Mouse (Mus musculus) intestine, embryonic 15.5 days (tissue): ENCODE data around the gene Gtf3c6. TPM values are rescaled to one million over a fixed set of nuclear protein-coding genes. Genes with fewer than 3 reads are reported as not detected.

Experiments
- ATAC-seq: fragments of 200-750 bp; cut with Nextera tagmentation; 2 replicates; pipeline ENCODE4 v1.8.0; 2017; ENCODE audit warnings: moderate TSS enrichment, moderate library complexity
- H3K27ac ChIP-seq: fragments of 300-500 bp; sonication (generic); 2 replicates; pipeline ENCODE4 v1.5.1; 2015; ENCODE audit warnings: mild to moderate bottlenecking, inconsistent platforms
- H3K27me3 ChIP-seq: fragments of 300-500 bp; sonication (generic); replicated peaks from 2 replicates; pipeline ENCODE4 v1.6.1; 2015; ENCODE audit warnings: inconsistent platforms
- H3K36me3 ChIP-seq: fragments of 300-500 bp; sonication (generic); 2 replicates; pipeline ENCODE4 v1.6.1; 2015; ENCODE audit warnings: inconsistent platforms
- H3K4me1 ChIP-seq: fragments of 300-500 bp; sonication (generic); replicated peaks from 2 replicates; pipeline ENCODE4 v1.6.1; 2015; ENCODE audit warnings: inconsistent platforms
- H3K4me2 ChIP-seq: fragments of 300-500 bp; sonication (generic); replicated peaks from 2 replicates; pipeline ENCODE4 v1.6.1; 2015; ENCODE audit warnings: mild to moderate bottlenecking, inconsistent platforms
- H3K4me3 ChIP-seq: fragments of 300-500 bp; sonication (generic); replicated peaks from 2 replicates; pipeline ENCODE4 v1.5.1; 2015; ENCODE audit warnings: inconsistent platforms
- H3K9ac ChIP-seq: fragments of 300-500 bp; sonication (generic); 2 replicates; pipeline ENCODE4 v1.6.1; 2015; ENCODE audit warnings: inconsistent platforms
- H3K9me3 ChIP-seq: fragments of 300-500 bp; sonication (generic); 2 replicates; pipeline ENCODE4 v1.6.1; 2016; ENCODE audit warnings: inconsistent platforms
- WGBS: fragments of 180-500 bp; shearing (Covaris S2); methylation state at CpG from one replicate; pipeline ENCODE4 v1.1.7; 2015; 5-methylcytosine and 5-hydroxymethylcytosine counted together
- polyA plus RNA-seq: library from polyadenylated mRNA; unstranded; fragments of >200 nt; fragmentation: Nextera tagmentation; extraction: Ambion mirVana; gene quantifications from 2 replicates; pipeline ENCODE4 v1.2.1, GENCODE M21; 2015

Gene Gtf3c6
- polyA plus RNA-seq, 1 experiment from 2014 or later = 80.8 TPM

GRCm38 (mm10) chr10:40281565-40281964 lies 23.7 kb upstream of the Gtf3c6 start:
- H3K4me2 ChIP-seq = no peak overlapping the region
- no peak overlapping the region for H3K9ac ChIP-seq
- no peak overlapping the region for H3K27ac ChIP-seq
- H3K27me3 ChIP-seq = no peaks in the 10 kb centered on the region
- no peaks in the 10 kb centered on the region for H3K4me1 ChIP-seq
- no peak for ATAC-seq
- no peaks in the 10 kb centered on the region for H3K9me3 ChIP-seq
- no peak overlapping the region for H3K4me3 ChIP-seq
- 92% methylated on average over 2 of the region's 2 CpGs for WGBS
- 0 out of 2 replicates have a peak, but pooled peaks cover 7% of the 10 kb centered on the region for H3K36me3 ChIP-seq

DNA sequence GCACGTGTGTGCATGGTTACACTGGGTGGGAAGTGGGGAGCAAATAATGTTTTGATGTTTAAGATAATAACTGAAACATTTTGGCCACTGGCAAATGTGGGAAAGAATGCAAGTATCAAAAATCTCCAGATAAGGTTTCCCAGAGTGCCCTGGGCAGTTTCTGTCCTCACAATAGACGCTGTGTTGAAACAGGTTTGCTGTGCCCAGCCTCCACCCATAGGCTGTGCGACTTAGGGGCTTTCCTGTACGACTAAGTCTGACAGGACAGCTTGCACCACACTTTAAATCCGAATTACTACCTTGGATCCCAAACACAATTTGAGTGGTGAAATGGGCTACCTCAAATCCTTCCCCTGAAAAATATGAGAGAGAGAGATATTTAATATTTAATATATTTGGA lies 20.4 kb upstream of the Gtf3c6 start:
- H3K36me3 ChIP-seq = no peaks in the 10 kb centered on the region
- H3K27ac ChIP-seq = no peak overlapping the region
- H3K4me3 ChIP-seq = no peak overlapping the region
- H3K27me3 ChIP-seq = no peaks in the 10 kb centered on the region
- H3K9ac ChIP-seq = no peak overlapping the region
- H3K4me1 ChIP-seq = no peaks in the 10 kb centered on the region
- no peak overlapping the region for H3K4me2 ChIP-seq
- 62% methylated on average over 5 of the region's 5 CpGs for WGBS
- no peak for ATAC-seq
- H3K9me3 ChIP-seq = no peaks in the 10 kb centered on the region

GRCm38 (mm10) chr10:40275991-40276390 lies 18.1 kb upstream of the Gtf3c6 start:
- H3K27ac ChIP-seq = no peak overlapping the region
- H3K9ac ChIP-seq = no peak overlapping the region
- no peak for ATAC-seq
- H3K4me2 ChIP-seq = no peak overlapping the region
- no peaks in the 10 kb centered on the region for H3K27me3 ChIP-seq
- 65% methylated on average over 7 of the region's 7 CpGs for WGBS
- H3K4me1 ChIP-seq = no peaks in the 10 kb centered on the region
- no peak overlapping the region for H3K4me3 ChIP-seq
- H3K36me3 ChIP-seq = no peaks in the 10 kb centered on the region
- no peaks in the 10 kb centered on the region for H3K9me3 ChIP-seq

DNA sequence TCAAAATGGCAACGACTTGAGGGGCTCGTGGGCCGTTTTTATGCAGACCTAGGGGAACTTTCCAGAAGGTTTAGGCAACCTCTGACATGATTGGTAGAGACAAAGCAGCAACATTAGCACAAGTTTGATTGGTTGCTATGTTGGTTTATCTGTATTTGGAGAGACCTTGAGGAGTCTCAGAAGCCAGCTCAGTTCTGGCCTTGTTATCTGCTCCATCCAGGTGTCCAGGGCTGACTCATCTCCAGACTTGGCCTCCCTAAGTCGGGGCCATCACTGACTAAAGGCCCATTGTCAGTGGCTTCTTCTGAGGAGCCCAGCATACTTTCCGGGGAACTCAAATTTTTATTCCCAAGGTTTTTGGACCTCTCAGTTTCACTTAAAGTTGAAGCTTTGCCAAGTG lies 16.0 kb upstream of the Gtf3c6 start:
- Histone ChIP-seq H3K4me2 (no peak overlapping the region), H3K9ac (no peak overlapping the region), H3K4me3 (no peak overlapping the region), H3K36me3 (no peaks in the 10 kb centered on the region), H3K27ac (no peak overlapping the region), H3K4me1 (no peaks in the 10 kb centered on the region), H3K27me3 (no peaks in the 10 kb centered on the region), H3K9me3 (no peaks in the 10 kb centered on the region)
- WGBS = 73% methylated on average over 5 of the region's 5 CpGs
- ATAC-seq = peak; percentile 59; the same call in 1 of the 2 replicates

DNA sequence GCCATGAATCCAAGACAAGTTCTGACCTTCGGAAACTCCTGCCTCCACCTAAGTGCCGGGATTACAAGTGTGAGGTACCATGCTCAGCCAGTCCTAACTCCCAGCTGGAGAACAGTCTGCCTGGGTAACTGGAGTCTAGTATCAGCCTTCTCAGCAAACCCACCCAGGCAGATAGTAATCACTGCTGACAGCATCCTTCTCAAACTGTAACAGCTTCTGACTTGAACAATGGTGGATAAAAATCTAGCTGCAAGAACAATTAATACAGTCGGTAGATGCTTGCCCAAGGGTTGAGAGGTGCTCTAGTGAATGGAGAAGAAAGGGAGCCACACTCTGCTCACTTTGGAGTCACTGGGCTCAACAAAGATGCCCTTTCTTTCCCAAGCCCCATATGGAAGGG lies 13.3 kb upstream of the Gtf3c6 start:
- no peak overlapping the region for H3K4me2 ChIP-seq
- no peak overlapping the region for H3K27ac ChIP-seq
- H3K27me3 ChIP-seq = no peaks in the 10 kb centered on the region
- H3K36me3 ChIP-seq = no peaks in the 10 kb centered on the region
- no peak overlapping the region for H3K9ac ChIP-seq
- no peak for ATAC-seq
- no peaks in the 10 kb centered on the region for H3K4me1 ChIP-seq
- 91% methylated on average over 3 of the region's 3 CpGs for WGBS
- no peaks in the 10 kb centered on the region for H3K9me3 ChIP-seq
- no peak overlapping the region for H3K4me3 ChIP-seq

DNA sequence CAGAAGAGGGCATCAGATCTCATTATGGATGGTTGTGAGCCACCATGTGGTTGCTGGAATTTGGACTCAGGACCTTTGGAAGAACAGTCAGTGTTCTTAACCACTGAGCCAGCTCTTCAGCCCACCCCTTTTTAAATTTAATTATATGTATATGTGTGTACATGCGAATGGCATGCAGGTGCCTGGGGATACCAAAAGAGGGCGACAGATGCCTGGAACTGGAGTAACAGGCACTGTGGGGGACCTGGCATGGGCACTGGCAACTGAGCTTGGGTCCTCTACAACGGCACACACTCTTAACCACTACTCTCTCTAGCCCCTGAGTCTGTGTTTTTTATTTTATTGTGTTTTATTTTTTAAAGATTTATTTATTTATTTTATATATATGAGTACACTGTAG lies 7.0 kb upstream of the Gtf3c6 start:
- H3K36me3 ChIP-seq = no peaks in the 10 kb centered on the region
- H3K4me1 ChIP-seq = no peaks in the 10 kb centered on the region
- H3K4me2 ChIP-seq = no peak overlapping the region
- H3K4me3 ChIP-seq = no peak overlapping the region
- H3K9ac ChIP-seq = no peak overlapping the region
- H3K27me3 ChIP-seq = no peaks in the 10 kb centered on the region
- no peaks in the 10 kb centered on the region for H3K9me3 ChIP-seq
- ATAC-seq = no peak
- WGBS = 82% methylated on average over 3 of the region's 3 CpGs
- H3K27ac ChIP-seq = no peak overlapping the region

DNA sequence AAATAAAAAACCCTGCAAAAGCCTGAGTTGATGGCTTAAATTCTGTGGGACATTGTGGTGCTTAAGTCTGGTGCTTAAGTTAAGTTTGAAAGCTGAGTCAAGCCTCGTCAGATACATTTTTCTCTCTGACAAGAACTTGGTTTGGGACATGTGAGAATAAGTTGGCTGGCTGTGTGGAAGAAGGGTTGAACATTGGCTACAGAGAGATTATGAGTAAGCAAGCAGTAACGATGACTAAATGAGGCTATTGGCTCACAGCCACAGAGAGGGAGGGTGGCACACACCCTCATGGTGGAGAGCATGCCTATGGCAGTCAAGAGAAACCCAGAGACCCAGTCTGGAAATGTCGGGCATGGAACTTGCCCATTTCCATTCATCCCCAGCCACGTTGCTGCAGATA lies 5.8 kb upstream of the Gtf3c6 start:
- no peak overlapping the region for H3K4me3 ChIP-seq
- H3K9ac ChIP-seq = no peak overlapping the region
- no peaks in the 10 kb centered on the region for H3K27me3 ChIP-seq
- no peaks in the 10 kb centered on the region for H3K9me3 ChIP-seq
- H3K27ac ChIP-seq = no peak overlapping the region
- ATAC-seq = no peak
- H3K4me1 ChIP-seq = no peaks in the 10 kb centered on the region
- no peak overlapping the region for H3K4me2 ChIP-seq
- H3K36me3 ChIP-seq = no peaks in the 10 kb centered on the region
- WGBS = 83% methylated on average over 4 of the region's 4 CpGs

DNA sequence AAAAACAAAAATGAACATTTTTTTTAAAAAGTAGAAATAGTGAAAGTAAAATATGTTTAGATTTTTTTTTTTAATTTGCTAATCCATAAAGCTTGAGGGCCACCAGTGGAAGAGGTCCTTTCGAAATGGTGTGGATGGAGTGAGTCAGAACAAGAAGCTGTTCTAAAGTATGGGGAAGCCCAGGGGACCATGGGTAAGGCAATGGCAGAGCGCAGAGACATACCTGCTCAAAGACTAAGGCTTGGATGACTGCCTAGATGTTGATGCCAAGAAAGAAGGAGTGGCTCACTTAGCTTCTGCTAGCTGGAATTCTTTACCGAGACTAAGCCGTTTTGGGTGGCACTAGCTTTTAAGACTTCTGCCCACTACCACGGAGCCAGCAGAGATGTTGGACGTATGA lies 4.3 kb upstream of the Gtf3c6 start:
- Histone ChIP-seq H3K4me3 (no peak overlapping the region), H3K4me2 (no peak overlapping the region), H3K36me3 (no peaks in the 10 kb centered on the region), H3K27me3 (no peaks in the 10 kb centered on the region), H3K9me3 (no peaks in the 10 kb centered on the region), H3K4me1 (no peaks in the 10 kb centered on the region), H3K9ac (no peak overlapping the region), H3K27ac (no peak overlapping the region)
- no peak for ATAC-seq
- WGBS = 90% methylated on average over 6 of the region's 6 CpGs

GRCm38 (mm10) chr10:40260305-40260704 lies 2.4 kb upstream of the Gtf3c6 start:
- H3K36me3 ChIP-seq = no peaks in the 10 kb centered on the region
- H3K27ac ChIP-seq = no peak overlapping the region
- H3K4me3 ChIP-seq = no peak overlapping the region
- no peak for ATAC-seq
- no peak overlapping the region for H3K9ac ChIP-seq
- 0 out of 2 replicates have a peak, but pooled peaks cover 3% of the 10 kb centered on the region for H3K4me1 ChIP-seq
- H3K4me2 ChIP-seq = no peak overlapping the region
- H3K9me3 ChIP-seq = no peaks in the 10 kb centered on the region
- no peaks in the 10 kb centered on the region for H3K27me3 ChIP-seq
- WGBS = 50% methylated on average over 5 of the region's 5 CpGs

GRCm38 (mm10) chr10:40259542-40259941 lies 1.6 kb upstream of the Gtf3c6 start:
- 19% methylated on average over 8 of the region's 8 CpGs for WGBS
- H3K9ac ChIP-seq = no peak overlapping the region
- H3K4me2 ChIP-seq = no peak overlapping the region
- H3K36me3 ChIP-seq = no peaks in the 10 kb centered on the region
- no peak for ATAC-seq
- H3K9me3 ChIP-seq = no peaks in the 10 kb centered on the region
- no peaks in the 10 kb centered on the region for H3K27me3 ChIP-seq
- no peak overlapping the region for H3K27ac ChIP-seq
- H3K4me1 ChIP-seq = 0 out of 2 replicates have a peak, but pooled peaks cover 3% of the 10 kb centered on the region
- no peak overlapping the region for H3K4me3 ChIP-seq

DNA sequence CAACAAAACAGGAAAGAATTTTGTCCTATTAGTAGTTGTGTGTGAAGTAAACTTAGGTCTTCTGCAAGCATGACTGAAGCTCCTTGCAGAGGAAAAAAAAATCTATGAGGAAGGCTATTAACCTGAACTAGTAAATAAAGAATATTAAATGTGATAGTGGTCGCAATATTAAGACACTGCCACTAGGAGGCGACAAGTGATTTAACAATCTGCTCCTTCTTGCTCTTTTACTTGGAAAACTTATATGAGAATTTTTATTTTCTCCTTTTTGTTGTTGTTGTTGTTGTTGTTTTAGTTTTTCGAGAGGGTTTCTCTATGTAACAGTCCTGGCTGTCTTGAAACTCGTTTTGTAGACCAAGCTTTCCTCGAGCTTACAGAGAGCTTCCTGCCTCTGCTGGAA lies 1.1 kb upstream of the Gtf3c6 start:
- H3K4me2 ChIP-seq = peak overlapping the region; percentile 67
- H3K4me3 ChIP-seq = no peak overlapping the region
- peak overlapping the region; percentile 66 for H3K27ac ChIP-seq
- 3% methylated on average over 5 of the region's 5 CpGs for WGBS
- H3K9ac ChIP-seq = no peak overlapping the region
- no peak for ATAC-seq
- H3K9me3 ChIP-seq = no peaks in the 10 kb centered on the region
- no peaks in the 10 kb centered on the region for H3K27me3 ChIP-seq
- 0 out of 2 replicates have a peak, but pooled peaks cover 3% of the 10 kb centered on the region for H3K4me1 ChIP-seq
- no peaks in the 10 kb centered on the region for H3K36me3 ChIP-seq

DNA sequence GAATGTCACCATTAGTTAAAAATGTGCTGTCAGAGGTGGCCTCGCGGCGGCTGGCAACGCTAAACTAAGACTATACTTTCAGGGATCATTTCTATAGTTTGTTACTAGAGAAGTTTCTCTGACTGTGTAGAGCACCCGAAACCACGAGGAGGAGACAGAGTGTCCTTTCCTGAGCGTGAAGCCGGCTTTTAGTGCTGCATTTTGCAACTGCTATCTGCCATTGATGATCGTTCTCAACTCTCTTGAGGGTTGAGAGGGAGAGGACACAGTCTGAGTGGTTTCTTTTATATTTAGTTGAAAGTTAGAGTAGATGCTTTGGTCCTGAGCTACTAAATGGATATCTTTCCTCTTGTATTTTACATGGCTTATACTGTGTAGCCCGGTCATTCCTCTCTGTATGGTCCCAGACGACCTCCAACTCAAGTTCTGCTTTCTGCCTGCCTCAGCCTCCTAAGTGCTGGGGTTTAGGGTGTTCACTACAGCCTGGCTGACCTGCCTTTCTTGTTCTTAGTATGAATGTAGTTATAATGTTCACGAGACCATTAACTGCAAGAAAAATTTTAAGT lies 576 bp upstream of the Gtf3c6 start:
- Histone ChIP-seq H3K9me3 (no peaks in the 10 kb centered on the region), H3K4me2 (peak overlapping the region; percentile 67), H3K4me1 (0 out of 2 replicates have a peak, but pooled peaks cover 3% of the 10 kb centered on the region), H3K4me3 (peak overlapping the region; percentile 68; the same call in 1 of the 2 replicates), H3K27ac (peak overlapping the region; percentile 66), H3K36me3 (0 out of 2 replicates have a peak, but pooled peaks cover 2% of the 10 kb centered on the region), H3K27me3 (no peaks in the 10 kb centered on the region), H3K9ac (no peak overlapping the region)
- peak; percentile 85 for ATAC-seq
- WGBS = 0% methylated on average over 12 of the region's 12 CpGs

GRCm38 (mm10) chr10:40256716-40257115 lies 1.2 kb downstream of the Gtf3c6 start:
- peak overlapping the region; percentile 68 for H3K4me3 ChIP-seq
- peak; percentile 76 for ATAC-seq
- no peaks in the 10 kb centered on the region for H3K9me3 ChIP-seq
- peak overlapping the region; percentile 80 for H3K9ac ChIP-seq
- no peaks in the 10 kb centered on the region for H3K27me3 ChIP-seq
- peaks cover 19% of the 10 kb centered on the region; the same call in 1 of the 2 replicates for H3K36me3 ChIP-seq
- peak overlapping the region; percentile 67 for H3K4me2 ChIP-seq
- H3K4me1 ChIP-seq = 0 out of 2 replicates have a peak, but pooled peaks cover 3% of the 10 kb centered on the region
- H3K27ac ChIP-seq = peak overlapping the region; percentile 86
- WGBS = 2% methylated on average over 5 of the region's 5 CpGs
